Mouse (Mus musculus): Measurements from ENCODE around the gene Fgfr2.

The Fgfr2 gene

GRCm38 (mm10) chr7:130129359-130129960, 2993.7 kb downstream of the Fgfr2 start:
- DNase-seq (ENCODE audit: low read depth, low spot score) = no peak

GRCm38 (mm10) chr7:130121507-130121906, 3001.6 kb downstream of the Fgfr2 start:
- DNase-seq (ENCODE audit: low read depth, low spot score) = no peak

DNA sequence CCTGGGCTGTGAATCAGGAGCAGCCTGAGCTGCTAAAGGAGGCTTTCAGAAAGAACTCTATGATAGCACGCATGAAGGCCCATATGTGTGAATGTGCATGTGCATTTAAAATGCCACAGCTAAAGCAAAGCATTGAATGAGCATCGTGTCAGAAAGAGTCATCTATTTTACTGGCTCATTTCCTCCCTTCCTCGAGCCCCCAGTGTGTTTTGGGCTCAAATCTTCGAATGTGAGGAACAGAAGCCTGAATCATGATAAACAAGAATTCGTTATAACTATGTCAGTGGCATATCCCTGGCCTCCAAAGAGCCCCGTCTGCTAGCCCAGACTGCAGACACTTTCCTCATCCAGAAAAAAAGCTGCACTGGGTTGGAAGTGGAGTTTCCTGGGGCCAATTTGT, 3003.7 kb downstream of the Fgfr2 start:
- DNase-seq (ENCODE audit: low read depth, low spot score) = no peak

- no peak for DNase-seq (ENCODE audit: low read depth, low spot score)
These were observed 3004.4 kb downstream of the Fgfr2 start for GRCm38 (mm10) chr7:130118726-130119125.

DNA sequence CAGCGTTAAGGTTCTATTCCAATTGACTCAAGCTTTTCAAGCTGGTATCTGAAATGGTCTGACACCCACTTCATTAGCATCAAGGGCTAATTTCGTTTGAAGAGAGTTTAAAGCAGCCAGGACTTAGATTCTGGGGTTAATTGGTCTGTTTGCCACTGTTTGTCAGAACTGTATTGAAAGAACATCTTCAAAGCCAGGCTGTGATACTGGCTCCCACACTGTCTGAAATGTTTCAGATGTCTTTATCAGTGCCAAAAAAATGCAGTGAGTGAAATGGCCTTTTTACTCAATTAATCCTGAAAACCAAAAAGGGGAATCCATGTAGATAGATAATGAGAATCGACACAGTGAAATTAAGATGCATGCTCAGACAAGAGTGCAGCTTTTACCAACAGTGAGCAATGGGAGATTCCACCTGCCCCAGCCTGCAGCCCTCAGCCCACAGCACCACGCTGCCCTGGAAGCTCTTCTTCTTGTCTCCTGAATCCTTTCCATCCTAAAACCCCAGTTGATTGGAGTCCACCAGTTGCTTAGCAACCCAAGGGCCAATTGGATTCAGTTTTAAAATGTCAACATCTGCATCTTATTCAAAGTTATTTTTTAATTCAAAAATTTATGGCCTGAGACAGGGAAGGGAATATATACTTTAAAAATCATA, 3005.6 kb downstream of the Fgfr2 start:
- DNase-seq (ENCODE audit: low read depth, low spot score) = no peak

DNA sequence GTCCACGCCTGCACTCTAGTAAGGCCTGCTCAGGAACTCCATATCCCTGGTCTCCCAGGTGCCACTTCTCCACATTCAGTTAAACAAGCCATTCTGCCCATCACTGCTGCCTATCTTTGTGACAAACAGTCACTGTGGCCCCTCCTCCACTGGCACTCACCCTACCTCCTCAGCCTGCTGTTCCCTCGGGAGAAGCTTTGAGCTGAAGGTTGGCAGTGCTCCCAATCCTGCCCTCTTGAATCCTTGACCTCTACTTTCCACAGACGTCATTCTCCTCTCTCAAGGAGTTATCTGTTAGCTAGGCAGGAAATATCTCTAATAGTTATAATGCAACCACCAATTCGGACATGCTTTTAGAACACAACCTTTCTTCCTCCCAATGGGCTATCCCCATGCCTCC, 3008.7 kb downstream of the Fgfr2 start:
- no peak for DNase-seq (ENCODE audit: low read depth, low spot score)

All from ZHBTc4 (cell line).